Mouse (Mus musculus) intestine, embryonic 16.5 days (tissue): ENCODE measurements around the gene Mrpl37. TPM values are rescaled to one million over a fixed set of nuclear protein-coding genes. Genes with fewer than 3 reads are reported as not detected.

Source experiments
- ATAC-seq: fragments of 200-750 bp; cut with Nextera tagmentation; 2 replicates; pipeline ENCODE4 v1.8.0; 2017; ENCODE audit warnings: moderate TSS enrichment, moderate library complexity
- H3K27ac ChIP-seq: fragments of 300-500 bp; sonication (generic); 2 replicates; pipeline ENCODE4 v1.5.1; 2014; ENCODE audit warnings: mild to moderate bottlenecking, low read length
- H3K27me3 ChIP-seq: fragments of 300-500 bp; sonication (generic); replicated peaks from 2 replicates; pipeline ENCODE4 v1.6.1; 2014; ENCODE audit warnings: low read length, control low read depth, mixed read lengths; ENCODE audit not compliant: control insufficient read depth, insufficient read depth
- H3K36me3 ChIP-seq: fragments of 300-500 bp; sonication (generic); 2 replicates; pipeline ENCODE4 v1.6.1; 2014; ENCODE audit warnings: low read length, control low read depth; ENCODE audit not compliant: control insufficient read depth, insufficient read depth
- H3K4me1 ChIP-seq: fragments of 300-500 bp; sonication (generic); 2 replicates; pipeline ENCODE4 v1.6.1; 2014; ENCODE audit warnings: low read length, control low read depth, mixed read lengths; ENCODE audit not compliant: control insufficient read depth, insufficient read depth
- H3K4me2 ChIP-seq: fragments of 300-500 bp; sonication (generic); 2 replicates; pipeline ENCODE4 v1.6.1; 2014; ENCODE audit warnings: low read depth, low read length, control low read depth
- H3K4me3 ChIP-seq: fragments of 300-500 bp; sonication (generic); 2 replicates; pipeline ENCODE4 v1.5.1; 2014; ENCODE audit warnings: mild to moderate bottlenecking, low read length
- H3K9ac ChIP-seq: fragments of 300-500 bp; sonication (generic); 2 replicates; pipeline ENCODE4 v1.6.1; 2014; ENCODE audit warnings: low read depth, low read length
- H3K9me3 ChIP-seq: fragments of 300-500 bp; sonication (generic); 2 replicates; pipeline ENCODE4 v1.6.1; 2016; ENCODE audit warnings: low read length, control low read depth; ENCODE audit not compliant: control insufficient read depth
- WGBS: fragments of 180-500 bp; shearing (Covaris S2); extraction: QIAGEN DNeasy Blood & Tissue Kit; methylation state at CpG from one replicate; pipeline ENCODE4 v1.1.7; 2014; 5-methylcytosine and 5-hydroxymethylcytosine counted together
- polyA plus RNA-seq: library from polyadenylated mRNA; unstranded; fragments of >200 nt; fragmentation: Nextera tagmentation; extraction: Ambion mirVana; gene quantifications from 2 replicates; pipeline ENCODE4 v1.2.1, GENCODE M21; 2015

The Mrpl37 gene
- polyA plus RNA-seq, 1 experiment from 2014 or later, result 117 TPM

GRCm38 (mm10) chr4:107006229-107006628 is 60.4 kb downstream of the Mrpl37 start:
- peak overlapping the region; percentile 87 for H3K27ac ChIP-seq
- peak overlapping the region; percentile 31 for H3K4me2 ChIP-seq
- no peaks in the 10 kb centered on the region for H3K27me3 ChIP-seq
- H3K36me3 ChIP-seq, result no peaks in the 10 kb centered on the region
- peak; percentile 64 for ATAC-seq
- peaks cover 42% of the 10 kb centered on the region for H3K4me1 ChIP-seq
- 45% methylated on average over 4 of the region's 4 CpGs for WGBS
- H3K4me3 ChIP-seq, result no peak overlapping the region
- peak overlapping the region; percentile 35 for H3K9ac ChIP-seq
- H3K9me3 ChIP-seq, result no peaks in the 10 kb centered on the region

Other genes starting within 250 kb of the Mrpl37 start
- 38.0 and 53.4 TPM in 2 replicates for gene Ssbp3, start 156.2 kb downstream of the Mrpl37 start, polyA plus RNA-seq
- 7.2 and 7.7 TPM in 2 replicates for gene Cyb5rl, start 120 bp upstream of the Mrpl37 start, polyA plus RNA-seq
- not detected in 2 replicates for gene Cdcp2, start 30.0 kb upstream of the Mrpl37 start, polyA plus RNA-seq
- gene Tmem59, start 111.5 kb upstream of the Mrpl37 start, polyA plus RNA-seq, result 449 TPM in 2 replicates
- gene Tceanc2, start 112.2 kb upstream of the Mrpl37 start, polyA plus RNA-seq, result 17.6 and 19.4 TPM in 2 replicates
- not detected in 2 replicates for gene Ldlrad1, start 142.3 kb upstream of the Mrpl37 start, polyA plus RNA-seq
- gene Lrrc42, start 186.7 kb upstream of the Mrpl37 start, polyA plus RNA-seq, result 48.3 and 49.6 TPM in 2 replicates
- gene Hspb11, start 186.7 kb upstream of the Mrpl37 start, polyA plus RNA-seq, result 22.6 and 26.7 TPM in 2 replicates
- gene Dio1, start 240.3 kb upstream of the Mrpl37 start, polyA plus RNA-seq, result 3.3 and 5.2 TPM in 2 replicates
- 84.5 and 88.5 TPM in 2 replicates for gene Yipf1, start 247.5 kb upstream of the Mrpl37 start, polyA plus RNA-seq